Mouse (Mus musculus) ES-E14 (cell line): ENCODE measurements around the gene Sele. TPM values are rescaled to one million over a fixed set of nuclear protein-coding genes. Genes with fewer than 3 reads are reported as not detected.
A peak's percentile ranks its signal among the peaks of the same experiment; 100 is the strongest.

Source experiments
- DNase-seq: peaks from one replicate; pipeline ENCODE4 v3.0.0-alpha.2; 2013; ENCODE audit warnings: low read depth, low spot score
- H3K27ac ChIP-seq: 2 replicates; pipeline ENCODE4 v1.5.1; 2012; ENCODE audit warnings: low read depth, mild to moderate bottlenecking, low read length, moderate library complexity, mixed read lengths; ENCODE audit not compliant: poor library complexity, insufficient read depth, severe bottlenecking
- H3K36me3 ChIP-seq: 2 replicates; pipeline ENCODE4 v1.6.1; 2012; ENCODE audit warnings: mild to moderate bottlenecking, low read length, moderate library complexity, mixed read lengths; ENCODE audit not compliant: control insufficient read depth, poor library complexity, insufficient read depth, severe bottlenecking
- H3K4me1 ChIP-seq, 2 experiments: fragments of 150-350 bp in 1 of 2; sonication (generic) in 1 of 2; 2 replicates each; pipeline ENCODE4 v1.6.1; 2012; ENCODE audit warnings: low read length in 2 of 2, mild to moderate bottlenecking in 1 of 2, mixed read lengths in 1 of 2; ENCODE audit not compliant: control insufficient read depth in 2 of 2, insufficient read depth in 2 of 2, poor library complexity in 1 of 2
- H3K4me3 ChIP-seq, 2 experiments: fragments of 150-350 bp in 1 of 2; sonication (generic) in 1 of 2; 2 replicates each; pipeline ENCODE4 v1.5.1; 2012; ENCODE audit warnings: low read length in 2 of 2, low read depth in 1 of 2, mild to moderate bottlenecking in 1 of 2, mixed read lengths in 1 of 2; ENCODE audit not compliant: insufficient read depth in 1 of 2, poor library complexity in 1 of 2, severe bottlenecking in 1 of 2
- H3K9ac ChIP-seq: 2 replicates; pipeline ENCODE4 v1.6.1; 2012; ENCODE audit warnings: low read depth, mild to moderate bottlenecking, low read length, mixed read lengths; ENCODE audit not compliant: poor library complexity, insufficient read depth, severe bottlenecking
- H3K9me3 ChIP-seq: fragments of 150-350 bp; sonication (generic); 2 replicates; pipeline ENCODE4 v1.6.1; 2012; ENCODE audit warnings: low read depth, mild to moderate bottlenecking, low read length; ENCODE audit not compliant: control insufficient read depth, insufficient read depth
- CHD2 ChIP-seq: IDR thresholded peaks from 2 replicates; pipeline ENCODE4 v1.6.1; 2014; ENCODE audit warnings: mild to moderate bottlenecking, low read depth, low read length, inconsistent platforms
- HCFC1 ChIP-seq: IDR thresholded peaks from 2 replicates; pipeline ENCODE4 v1.6.1; 2012; ENCODE audit warnings: low read length, inconsistent platforms, borderline replicate concordance; ENCODE audit not compliant: insufficient read depth
- MAFK ChIP-seq: IDR thresholded peaks from 2 replicates; pipeline ENCODE4 v1.6.1; 2014; ENCODE audit warnings: mild to moderate bottlenecking, low read depth, low read length, inconsistent platforms; ENCODE audit not compliant: insufficient read depth
- ZC3H11A ChIP-seq: IDR thresholded peaks from 2 replicates; pipeline ENCODE4 v1.6.1; 2012; ENCODE audit warnings: low read depth, mild to moderate bottlenecking, inconsistent platforms, low read length, borderline replicate concordance
- ZNF384 ChIP-seq: IDR thresholded peaks from 2 replicates; pipeline ENCODE4 v1.6.1; 2012; ENCODE audit warnings: low read depth, low read length, inconsistent platforms
- in situ Hi-C, 2 experiments: fragments of 600-800 bp; cut with MboI; formaldehyde crosslinking; loops; one replicate each; pipeline ENCODE4 v1.15.1; 2025; ENCODE audit warnings: low sequenced_read_pairs in 2 of 2, inconsistent platforms in 1 of 2; ENCODE audit not compliant: unreplicated experiment in 2 of 2
- total RNA-seq: library from RNA; depleted of rRNA; stranded (reverse); fragments of 300-350 nt; gene quantifications from 2 replicates; pipeline ENCODE4 v1.2.3, GENCODE M21; 2012

The Sele gene
- total RNA-seq, 1 experiment, result not detected

DNA sequence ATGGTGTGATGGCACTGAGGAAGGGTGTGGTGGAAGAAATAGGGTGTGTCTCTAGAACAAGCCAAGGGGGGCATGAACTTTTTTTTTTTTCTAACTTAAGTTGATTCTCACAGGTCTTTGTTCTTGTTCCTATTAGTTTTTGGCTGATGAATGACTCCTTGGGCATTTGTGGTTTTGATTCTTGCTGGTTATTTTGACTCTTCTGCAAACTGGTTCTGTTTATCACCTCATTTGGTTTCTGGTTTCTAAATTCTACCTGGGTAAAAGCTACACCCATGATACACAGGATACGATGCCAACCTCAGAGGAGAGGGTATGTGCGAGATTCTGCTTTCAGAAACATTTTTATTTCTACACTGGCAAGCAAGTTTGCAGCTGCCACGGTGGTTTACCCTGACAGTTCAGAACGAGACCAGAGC, 30.3 kb downstream of the Sele start:
- TF ChIP-seq HCFC1 (no peak), ZNF384 (no peak), ZC3H11A (no peak), CHD2 (no peak), MAFK (no peak)
- Histone ChIP-seq H3K4me3 (no peak overlapping the region), H3K9me3 (no peaks in the 10 kb centered on the region), H3K9ac (no peak overlapping the region), H3K27ac (no peak overlapping the region), H3K4me1 (no peaks in the 10 kb centered on the region), H3K36me3 (no peaks in the 10 kb centered on the region)
- in situ Hi-C loops, result no loop called here
- no peak for DNase-seq

DNA sequence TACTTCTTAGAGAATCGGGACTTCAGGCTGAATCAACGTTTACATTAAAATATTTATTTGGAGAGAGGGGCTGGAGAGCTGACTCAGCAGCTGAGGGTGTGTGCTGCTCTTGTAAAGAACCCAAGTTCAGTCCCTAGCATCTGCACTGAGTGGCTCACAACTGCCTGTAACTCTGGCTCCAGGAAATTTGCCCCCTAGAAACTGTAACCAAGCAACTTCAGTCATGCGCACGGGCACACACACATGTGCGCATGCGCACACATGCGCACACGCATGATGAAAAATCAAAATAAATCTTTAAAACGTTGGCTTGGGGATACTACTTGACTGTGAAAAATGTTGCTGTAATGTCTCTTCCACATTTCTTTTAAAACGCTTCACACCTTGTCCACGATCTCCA, 31.1 kb downstream of the Sele start:
- no peaks in the 10 kb centered on the region for H3K36me3 ChIP-seq
- H3K4me1 ChIP-seq, result no peaks in the 10 kb centered on the region
- DNase-seq, result no peak
- no peak for TF ChIP-seq ZC3H11A
- no peak for TF ChIP-seq ZNF384
- no peak for TF ChIP-seq CHD2
- TF ChIP-seq MAFK, result peak; percentile 5; the same call in 1 of the 2 replicates
- TF ChIP-seq HCFC1, result no peak
- no peak overlapping the region for H3K27ac ChIP-seq
- H3K9me3 ChIP-seq, result no peaks in the 10 kb centered on the region
- no peak overlapping the region for H3K9ac ChIP-seq
- no peak overlapping the region for H3K4me3 ChIP-seq
- in situ Hi-C loops, result no loop called here

DNA sequence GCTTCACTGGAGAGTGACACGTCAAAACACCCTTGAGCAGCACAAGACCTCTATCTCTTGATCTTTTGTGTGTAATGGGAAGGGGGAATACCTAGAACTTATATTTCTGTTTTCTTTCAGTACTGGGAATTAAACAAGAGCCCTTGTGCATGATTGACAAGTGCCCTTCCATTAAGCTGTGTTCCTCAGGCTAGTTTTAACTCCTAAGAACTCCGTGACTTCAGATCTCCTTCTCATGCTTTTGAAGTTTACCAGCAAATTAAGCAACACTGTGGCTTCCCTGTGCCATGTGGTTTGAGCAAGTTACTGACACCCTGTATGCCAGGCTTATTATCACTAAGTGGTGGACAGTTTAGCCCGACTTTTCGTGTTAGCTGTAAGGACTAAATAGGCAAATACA, 35.0 kb downstream of the Sele start:
- no peaks in the 10 kb centered on the region for H3K9me3 ChIP-seq
- no peaks in the 10 kb centered on the region for H3K4me1 ChIP-seq
- H3K27ac ChIP-seq, result no peak overlapping the region
- no peaks in the 10 kb centered on the region for H3K36me3 ChIP-seq
- no peak overlapping the region for H3K4me3 ChIP-seq
- DNase-seq, result no peak
- in situ Hi-C loops, result no loop called here
- H3K9ac ChIP-seq, result no peak overlapping the region
- TF ChIP-seq ZNF384 (no peak), MAFK (no peak), ZC3H11A (no peak), HCFC1 (no peak), CHD2 (no peak)

DNA sequence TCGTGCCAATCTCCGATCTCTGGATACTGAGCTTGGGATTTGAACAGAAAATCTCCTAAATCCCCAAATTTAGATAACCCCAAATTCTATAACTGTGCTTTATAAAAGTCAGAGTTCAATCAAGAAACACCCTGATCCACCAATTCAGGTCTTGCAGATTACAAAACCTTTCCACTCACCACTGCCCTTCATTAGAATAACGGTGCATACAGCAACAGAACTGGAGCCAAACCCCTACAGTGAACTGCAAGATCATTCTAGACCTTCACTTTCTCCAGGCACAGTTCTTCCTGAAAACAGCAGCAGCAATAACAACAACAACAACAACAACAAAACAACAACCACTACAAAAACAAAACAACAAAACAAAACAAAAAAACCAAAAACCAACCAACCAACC, 38.8 kb downstream of the Sele start:
- H3K4me1 ChIP-seq, result no peaks in the 10 kb centered on the region
- in situ Hi-C loops, result no loop called here

DNA sequence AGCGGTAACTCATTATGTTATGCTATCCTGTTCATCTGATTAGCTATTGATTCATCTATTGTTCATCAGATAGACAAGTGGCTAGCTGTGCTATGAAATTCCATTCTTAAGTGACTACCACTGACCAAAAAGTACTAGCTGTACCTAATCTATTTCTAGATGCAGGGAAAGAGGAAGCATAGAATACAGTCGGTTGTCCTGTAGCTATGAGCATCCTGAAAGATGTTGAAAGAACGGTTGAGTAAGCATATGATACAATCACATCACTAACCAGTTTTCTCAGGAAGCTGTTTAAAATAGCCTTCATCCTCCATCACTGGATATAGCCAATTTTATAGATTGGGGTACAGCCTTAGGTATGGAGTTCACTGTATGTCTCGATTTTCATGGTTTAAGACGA, 39.8 kb downstream of the Sele start:
- Histone ChIP-seq H3K4me3 (no peak overlapping the region), H3K36me3 (no peaks in the 10 kb centered on the region), H3K27ac (no peak overlapping the region), H3K9me3 (no peaks in the 10 kb centered on the region), H3K9ac (no peak overlapping the region), H3K4me1 (no peaks in the 10 kb centered on the region)
- DNase-seq, result no peak
- TF ChIP-seq ZC3H11A, result no peak
- no peak for TF ChIP-seq ZNF384
- no peak for TF ChIP-seq HCFC1
- no peak for TF ChIP-seq MAFK
- no peak for TF ChIP-seq CHD2
- in situ Hi-C loops, result no loop called here

More for the DNA sequence above, 38.8 kb downstream of the Sele start:
- Histone ChIP-seq H3K27ac (no peak overlapping the region), H3K9me3 (no peaks in the 10 kb centered on the region), H3K4me3 (no peak overlapping the region), H3K9ac (no peak overlapping the region), H3K36me3 (no peaks in the 10 kb centered on the region)
- TF ChIP-seq CHD2, result no peak
- TF ChIP-seq HCFC1, result no peak
- TF ChIP-seq MAFK, result no peak
- no peak for TF ChIP-seq ZNF384
- no peak for TF ChIP-seq ZC3H11A
- no peak for DNase-seq
